Mouse (Mus musculus) cerebellum, adult (tissue): Measurements from ENCODE around the gene Cct6b.
"Not testable (repeated sequence)": the region's sequence is repeated elsewhere in the genome, so short reads cannot be mapped to it uniquely, and the experiment has no call there.

Experiments used
- ATAC-seq: cut with Nextera tagmentation; 2 replicates; pipeline ENCODE4 v1.9.2; 2017; ENCODE audit warnings: mild to moderate bottlenecking, moderate library complexity, mixed read lengths; ENCODE audit not compliant: insufficient number of reproducible peaks, low FRiP score, low TSS enrichment

Cct6b gene

GRCm38 (mm10) chr11:82708934-82709333, 55.2 kb downstream of the Cct6b start:
- ATAC-seq, result no peak

GRCm38 (mm10) chr11:82705082-82705481, 59.0 kb downstream of the Cct6b start:
- ATAC-seq, result no peak

DNA sequence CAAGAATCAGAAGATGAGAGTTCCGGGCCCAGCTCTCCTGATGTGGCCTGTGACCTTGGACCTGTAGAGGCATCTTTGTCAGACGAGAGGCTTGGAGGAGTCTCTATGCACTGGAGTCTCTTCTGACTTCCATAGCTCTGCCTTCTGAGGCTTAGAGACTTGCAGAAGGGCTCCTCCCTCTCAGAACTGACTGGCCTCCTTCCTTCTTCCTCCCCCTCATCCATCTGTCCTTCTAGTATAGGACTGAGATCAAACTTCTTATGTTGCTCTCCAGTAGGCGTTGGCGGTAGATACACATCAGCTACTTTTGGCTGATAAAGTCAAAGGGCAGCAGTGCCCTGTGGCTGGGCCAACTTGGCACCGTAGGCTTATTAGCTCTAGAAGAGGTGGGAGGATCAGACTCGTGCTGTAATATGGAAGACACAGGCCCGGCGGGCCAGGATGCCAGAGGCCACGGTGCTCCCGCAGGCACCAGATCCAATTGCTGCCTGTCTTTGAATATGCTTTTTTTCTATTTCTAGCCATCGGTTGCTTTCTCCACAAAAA, 64.2 kb downstream of the Cct6b start:
- ATAC-seq, result no peak

GRCm38 (mm10) chr11:82695930-82696329, 68.2 kb downstream of the Cct6b start:
- no peak for ATAC-seq

DNA sequence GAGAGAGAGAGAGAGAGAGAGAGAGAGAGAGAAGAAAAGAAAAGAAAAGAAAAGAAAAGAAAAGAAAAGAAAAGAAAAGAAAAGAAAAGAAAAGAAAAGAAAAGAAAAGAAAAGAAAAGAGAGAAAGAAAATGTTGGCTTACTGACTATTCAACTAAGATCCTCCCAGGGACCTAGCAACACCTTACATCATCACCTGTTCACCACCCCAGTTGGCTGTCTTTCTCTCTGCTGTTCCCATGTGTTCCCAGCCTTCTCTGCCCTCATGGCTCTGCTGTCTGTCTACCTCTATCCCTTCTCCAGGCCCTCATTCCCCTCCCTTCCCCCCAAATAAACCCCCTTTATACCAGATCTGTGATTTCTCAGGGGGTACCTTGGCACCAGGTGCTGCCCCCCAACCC, 69.2 kb downstream of the Cct6b start:
- not testable (repeated sequence) for ATAC-seq

GRCm38 (mm10) chr11:82692668-82693067, 71.5 kb downstream of the Cct6b start:
- ATAC-seq, result no peak

DNA sequence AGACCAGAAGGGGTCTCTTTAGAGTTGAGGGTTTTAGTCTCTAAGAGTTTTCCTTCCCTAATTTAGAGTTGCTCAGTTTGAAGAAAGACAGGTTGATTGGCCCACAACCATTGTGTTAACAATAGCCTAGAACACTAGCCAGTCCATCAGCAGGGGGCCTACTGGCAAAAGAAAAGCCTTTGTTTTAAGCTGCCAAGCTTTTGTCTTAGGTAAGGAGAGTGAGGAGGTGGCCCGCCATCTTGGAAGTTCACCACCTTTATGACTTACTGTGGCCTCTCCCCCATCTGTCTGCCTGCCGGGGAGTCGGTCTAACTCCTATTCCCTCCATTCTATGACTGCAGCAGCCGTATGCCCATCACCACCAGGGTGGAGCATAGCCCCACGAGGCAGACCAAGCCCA, 73.6 kb downstream of the Cct6b start:
- no peak for ATAC-seq

- ATAC-seq, result no peak
Observed at GRCm38 (mm10) chr11:82687668-82688067, 76.5 kb downstream of the Cct6b start.

GRCm38 (mm10) chr11:82684676-82685075, 79.4 kb downstream of the Cct6b start:
- no peak for ATAC-seq

GRCm38 (mm10) chr11:82683765-82684505, 80.2 kb downstream of the Cct6b start:
- ATAC-seq, result peak; percentile 94

DNA sequence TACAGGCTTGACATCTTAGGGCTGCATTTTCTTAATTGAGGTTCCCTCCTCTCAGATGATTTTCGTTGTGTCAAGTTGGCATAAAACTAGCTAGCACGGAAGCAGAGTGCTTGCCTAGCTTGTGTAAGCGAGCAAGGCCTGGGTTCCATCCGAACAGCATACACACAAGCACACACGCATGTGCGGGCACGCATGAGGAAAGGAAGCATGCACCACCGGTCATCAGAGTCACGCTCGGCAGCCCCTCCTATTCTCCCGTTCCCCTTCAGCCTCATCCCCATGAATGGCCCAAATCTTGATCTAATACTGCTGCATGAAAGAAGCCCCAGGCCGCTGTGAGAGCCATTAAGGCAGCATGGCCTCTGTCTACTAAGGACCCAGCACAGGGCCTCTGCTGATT, 85.6 kb downstream of the Cct6b start:
- ATAC-seq, result no peak
